8 mouse cellular contexts compared by ENCODE assay signal in the genomic region with DNA sequence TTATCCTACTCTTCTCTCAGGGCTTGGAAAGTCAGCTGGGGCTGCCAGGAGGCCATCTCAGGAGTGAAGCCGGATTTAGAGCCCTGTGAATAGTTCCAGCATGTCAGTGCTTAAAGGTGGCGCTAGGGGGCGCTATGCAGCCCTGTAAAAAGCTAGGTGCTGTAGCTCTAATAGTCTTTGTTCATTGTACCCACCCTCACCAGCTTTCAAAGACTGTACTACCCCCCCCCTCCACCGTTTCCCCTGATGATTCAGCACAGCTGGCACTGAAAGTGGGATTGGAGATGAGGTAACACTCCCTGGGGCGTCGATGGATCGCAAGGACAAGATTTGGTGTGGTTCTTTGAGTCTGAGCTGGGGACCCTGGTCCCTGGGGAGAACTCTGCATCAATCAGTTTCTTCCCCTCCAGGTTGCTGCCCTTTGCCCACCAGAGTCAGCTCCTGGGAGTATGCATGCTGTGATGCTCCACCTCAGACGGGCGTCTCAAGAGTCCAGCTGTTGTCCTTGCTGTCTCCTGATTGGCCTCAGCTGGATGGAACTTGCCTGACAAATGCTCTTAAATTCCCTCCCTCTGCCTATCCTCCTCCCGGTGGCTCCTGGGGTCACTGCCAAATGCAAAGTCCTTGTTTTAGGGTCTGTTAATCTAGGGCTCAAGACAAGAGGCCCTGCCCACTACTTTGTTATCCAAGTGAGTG. TPM values are rescaled to one million over a fixed set of nuclear protein-coding genes. Genes with fewer than 3 reads are reported as not detected.
DNase-seq lines count a peak whose midpoint lies in the region; ATAC-seq lines count a peak whose summit lies in the region.

No protein-coding gene starts in this region.

- no peaks in the 10 kb centered on the region for H3K9me3 ChIP-seq in forebrain, embryonic 15.5 days
- no peaks in the 10 kb centered on the region for H3K9me3 ChIP-seq in kidney, embryonic 14.5 days (ENCODE audit: control insufficient read depth, low read length)
- no peaks in the 10 kb centered on the region for H3K9me3 ChIP-seq in stomach, embryonic 16.5 days (replicated peaks; ENCODE audit: control insufficient read depth, low read length)

- H3K27me3 ChIP-seq in forebrain, embryonic 15.5 days = no peaks in the 10 kb centered on the region
- H3K27me3 ChIP-seq in kidney, embryonic 14.5 days (ENCODE audit: control insufficient read depth, insufficient read depth, low read length) = no peaks in the 10 kb centered on the region
- no peaks in the 10 kb centered on the region for H3K27me3 ChIP-seq in stomach, embryonic 16.5 days (ENCODE audit: control insufficient read depth, insufficient read depth, low read length)

- peak; percentile 49; the same call in 1 of the 2 replicates for ATAC-seq in forebrain, embryonic 15.5 days (replicated peaks)
- ATAC-seq in kidney, embryonic 14.5 days (ENCODE audit: low FRiP score, low TSS enrichment) = peak; percentile 26
- ATAC-seq in stomach, embryonic 16.5 days (ENCODE audit: insufficient read depth, low FRiP score) = no peak

- peaks cover 13% of the 10 kb centered on the region for H3K4me1 ChIP-seq in forebrain, embryonic 15.5 days
- peaks cover 11% of the 10 kb centered on the region; the same call in 1 of the 2 replicates for H3K4me1 ChIP-seq in kidney, embryonic 14.5 days (ENCODE audit: control insufficient read depth, insufficient read depth, low read length)
- peaks cover 17% of the 10 kb centered on the region for H3K4me1 ChIP-seq in stomach, embryonic 16.5 days (ENCODE audit: control insufficient read depth, insufficient read depth, low read length)

- H3K27ac ChIP-seq in forebrain, embryonic 15.5 days (replicated peaks) = no peak overlapping the region
- H3K27ac ChIP-seq in kidney, embryonic 14.5 days (ENCODE audit: low read depth, low read length) = no peak overlapping the region
- peak overlapping the region; percentile 40; the same call in 1 of the 2 replicates for H3K27ac ChIP-seq in stomach, embryonic 16.5 days (ENCODE audit: low read length)

- H3K4me2 ChIP-seq in forebrain, embryonic 15.5 days (replicated peaks) = no peak overlapping the region
- H3K4me2 ChIP-seq in kidney, embryonic 14.5 days (replicated peaks; ENCODE audit: low read depth, low read length) = no peak overlapping the region
- H3K4me2 ChIP-seq in stomach, embryonic 16.5 days (ENCODE audit: low read depth, low read length) = no peak overlapping the region

- no peak overlapping the region for H3K9ac ChIP-seq in forebrain, embryonic 15.5 days (replicated peaks)
- H3K9ac ChIP-seq in kidney, embryonic 14.5 days (ENCODE audit: low read depth, low read length) = no peak overlapping the region
- H3K9ac ChIP-seq in stomach, embryonic 16.5 days (ENCODE audit: low read length) = 0 out of 2 replicates have a peak overlapping the region, but pooled peaks have one; percentile 15

- DNase-seq in embryo, embryonic 10 days (ENCODE audit: low spot score) = peak; percentile 83
- DNase-seq in embryo, embryonic 9.5 days (ENCODE audit: extremely low spot score) = no peak
- peak; percentile 19 to 39 for DNase-seq in urinary bladder, postnatal 36 days (ENCODE audit: low spot score in 2 of 2)
- DNase-seq in urinary bladder, postnatal 10 days (ENCODE audit: low spot score) = no peak
- DNase-seq in mesoderm, embryonic 11.5 days (ENCODE audit: low read depth, low spot score) = peak; percentile 85

- H3K4me3 ChIP-seq in forebrain, embryonic 15.5 days = no peak overlapping the region
- H3K4me3 ChIP-seq in kidney, embryonic 14.5 days (ENCODE audit: low read length) = no peak overlapping the region
- no peak overlapping the region for H3K4me3 ChIP-seq in stomach, embryonic 16.5 days (replicated peaks; ENCODE audit: low read length)

- 18% methylated on average over 10 of the region's 10 CpGs for WGBS in forebrain, embryonic 15.5 days
- 15% methylated on average over 10 of the region's 10 CpGs for WGBS in kidney, embryonic 14.5 days
- WGBS in stomach, embryonic 16.5 days = 25% methylated on average over 10 of the region's 10 CpGs

- H3K36me3 ChIP-seq in forebrain, embryonic 15.5 days = no peaks in the 10 kb centered on the region
- no peaks in the 10 kb centered on the region for H3K36me3 ChIP-seq in kidney, embryonic 14.5 days (ENCODE audit: control insufficient read depth, insufficient read depth, low read length)
- H3K36me3 ChIP-seq in stomach, embryonic 16.5 days (ENCODE audit: control insufficient read depth, insufficient read depth, low read length) = no peaks in the 10 kb centered on the region

RNA-seq across cellular contexts. Expression of gene D630003M21Rik, which starts 33.9 kb away (rescaled TPM):
- polyA plus RNA-seq in forebrain, embryonic 15.5 days (2015; fragmentation: Nextera tagmentation; extraction: Ambion mirVana) = 1.7 and 2.4 TPM in 2 replicates
- polyA plus RNA-seq in kidney, embryonic 14.5 days (2014; fragmentation: Nextera tagmentation; extraction: Ambion mirVana) = 3.7 and 5.2 TPM in 2 replicates
- polyA plus RNA-seq in stomach, embryonic 16.5 days (2015; fragmentation: Nextera tagmentation; extraction: Ambion mirVana) = 4.7 and 5.4 TPM in 2 replicates

RNA-seq across cellular contexts. Expression of gene Tgm2, which starts 48.9 kb away (rescaled TPM):
- polyA plus RNA-seq in forebrain, embryonic 15.5 days (2015; fragmentation: Nextera tagmentation; extraction: Ambion mirVana) = 4.7 and 5.0 TPM in 2 replicates
- polyA plus RNA-seq in kidney, embryonic 14.5 days (2014; fragmentation: Nextera tagmentation; extraction: Ambion mirVana) = 15.3 and 17.3 TPM in 2 replicates
- polyA plus RNA-seq in stomach, embryonic 16.5 days (2015; fragmentation: Nextera tagmentation; extraction: Ambion mirVana) = 123 and 133 TPM in 2 replicates

Comparison
In these comparisons a context has a peak if more than half of its experiments do, and no peak if none do; other contexts are left out.
1. DNase-seq: peak in embryo, embryonic 10 days (single experiment), urinary bladder, postnatal 36 days (2 of 2) and mesoderm, embryonic 11.5 days (single experiment); none in embryo, embryonic 9.5 days (single experiment) and urinary bladder, postnatal 10 days (single experiment).